ENCODE assay signal across 8 mouse cellular contexts in the genomic region with DNA sequence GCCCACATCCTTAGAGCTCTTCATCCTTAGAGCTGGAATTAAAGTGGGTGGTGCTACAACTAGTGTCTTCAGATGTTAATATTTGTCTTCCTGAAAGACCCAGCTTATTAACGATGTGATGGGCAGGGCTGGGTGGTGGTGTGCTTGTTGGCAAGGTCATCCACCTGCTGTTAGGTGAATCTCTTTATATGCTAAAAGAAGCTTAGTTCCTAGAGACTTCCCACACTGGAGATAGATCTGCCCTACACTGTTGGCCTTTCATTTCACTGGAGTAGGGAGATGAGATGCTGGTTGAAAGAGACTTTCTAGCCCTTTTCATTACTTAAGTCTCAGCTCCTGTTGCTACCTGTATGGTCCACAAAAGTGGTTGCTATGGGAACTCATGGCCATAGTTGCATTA. TPM values are rescaled to one million over a fixed set of nuclear protein-coding genes. Genes with fewer than 3 reads are reported as not detected.
DNase-seq lines count a peak whose midpoint lies in the region; ATAC-seq and TF ChIP-seq lines count a peak whose summit lies in the region.

No protein-coding gene starts in this region.

- TF ChIP-seq CTCF in ES-Bruce4 (IDR thresholded peaks at IDR 0.05; ENCODE audit: low read depth, low read length): no peak

- no peaks in the 10 kb centered on the region for H3K9me3 ChIP-seq in heart, embryonic 12.5 days (replicated peaks)
- no peaks in the 10 kb centered on the region for H3K9me3 ChIP-seq in ES-Bruce4 (replicated peaks; ENCODE audit: control insufficient read depth, insufficient read depth, low read length, poor library complexity, severe bottlenecking)
- no peaks in the 10 kb centered on the region for H3K9me3 ChIP-seq in forebrain, embryonic 16.5 days (ENCODE audit: control insufficient read depth, low read length)
- H3K9me3 ChIP-seq in liver, embryonic 16.5 days (replicated peaks; ENCODE audit: control insufficient read depth, low read length): no peaks in the 10 kb centered on the region

- no peak for DNase-seq in heart, adult 18-20 months
- no peak for DNase-seq in spleen, adult 18-20 months
- DNase-seq in cerebellum, adult 9-10 months: no peak
- DNase-seq in cerebellum, adult 11-12 months: no peak

- H3K4me1 ChIP-seq in heart, embryonic 12.5 days (replicated peaks): peaks cover 28% of the 10 kb centered on the region
- no peaks in the 10 kb centered on the region for H3K4me1 ChIP-seq in ES-Bruce4 (ENCODE audit: control insufficient read depth, insufficient read depth, low read length)
- peaks cover 27% of the 10 kb centered on the region for H3K4me1 ChIP-seq in forebrain, embryonic 16.5 days (replicated peaks; ENCODE audit: control insufficient read depth, insufficient read depth, low read length)
- peaks cover 29% of the 10 kb centered on the region for H3K4me1 ChIP-seq in liver, embryonic 16.5 days (ENCODE audit: control insufficient read depth, low read depth, low read length)

- peak overlapping the region; percentile 93 for H3K9ac ChIP-seq in heart, embryonic 12.5 days
- H3K9ac ChIP-seq in ES-Bruce4 (ENCODE audit: low read depth, poor library complexity, severe bottlenecking): peak overlapping the region; percentile 83
- H3K9ac ChIP-seq in forebrain, embryonic 16.5 days (replicated peaks; ENCODE audit: low read depth, low read length): no peak overlapping the region
- H3K9ac ChIP-seq in liver, embryonic 16.5 days (ENCODE audit: low read depth, low read length): peak overlapping the region; percentile 90

- no peak for TF ChIP-seq EP300 in ES-Bruce4 (IDR thresholded peaks at IDR 0.05; ENCODE audit: insufficient read depth, low read depth, low read length)

- no peak for ATAC-seq in heart, embryonic 12.5 days (ENCODE audit: insufficient number of reproducible peaks, low FRiP score)
- no peak for ATAC-seq in forebrain, embryonic 16.5 days
- ATAC-seq in liver, embryonic 16.5 days (ENCODE audit: low read depth): no peak

- peaks cover 31% of the 10 kb centered on the region for H3K36me3 ChIP-seq in heart, embryonic 12.5 days
- H3K36me3 ChIP-seq in ES-Bruce4 (ENCODE audit: control insufficient read depth, insufficient read depth, low read length, poor library complexity, severe bottlenecking): peaks cover 31% of the 10 kb centered on the region
- H3K36me3 ChIP-seq in forebrain, embryonic 16.5 days (ENCODE audit: control insufficient read depth, insufficient read depth): peaks cover 3% of the 10 kb centered on the region; the same call in 1 of the 2 replicates
- peaks cover 28% of the 10 kb centered on the region for H3K36me3 ChIP-seq in liver, embryonic 16.5 days (ENCODE audit: control insufficient read depth, insufficient read depth)

- H3K4me3 ChIP-seq in heart, embryonic 12.5 days: peak overlapping the region; percentile 89
- H3K4me3 ChIP-seq in ES-Bruce4 (ENCODE audit: low read depth, low read length): peak overlapping the region; percentile 43
- peak overlapping the region; percentile 86 for H3K4me3 ChIP-seq in forebrain, embryonic 16.5 days (replicated peaks; ENCODE audit: low read length)
- peak overlapping the region; percentile 93 for H3K4me3 ChIP-seq in liver, embryonic 16.5 days (ENCODE audit: low read depth, low read length)

- peak overlapping the region; percentile 99 for H3K4me2 ChIP-seq in heart, embryonic 12.5 days
- H3K4me2 ChIP-seq in forebrain, embryonic 16.5 days (ENCODE audit: low read length): peak overlapping the region; percentile 95
- H3K4me2 ChIP-seq in liver, embryonic 16.5 days (ENCODE audit: low read depth, low read length): peak overlapping the region; percentile 96

- no peak for TF ChIP-seq POLR2A in ES-Bruce4 (IDR thresholded peaks at IDR 0.05; ENCODE audit: insufficient read depth, low read length)

- H3K27ac ChIP-seq in heart, embryonic 12.5 days (ENCODE audit: poor library complexity, severe bottlenecking): no peak overlapping the region
- peak overlapping the region; percentile 41 for H3K27ac ChIP-seq in ES-Bruce4 (ENCODE audit: insufficient read depth, low read length)
- no peak overlapping the region for H3K27ac ChIP-seq in forebrain, embryonic 16.5 days (ENCODE audit: low read length)
- no peak overlapping the region for H3K27ac ChIP-seq in liver, embryonic 16.5 days (ENCODE audit: low read length)

- 18% methylated on average over 1 of the region's 1 CpGs for WGBS in heart, embryonic 12.5 days
- WGBS in forebrain, embryonic 16.5 days: 3% methylated on average over 1 of the region's 1 CpGs
- 8% methylated on average over 1 of the region's 1 CpGs for WGBS in liver, embryonic 16.5 days (ENCODE audit: insufficient replicate concordance)

- H3K27me3 ChIP-seq in heart, embryonic 12.5 days (replicated peaks): no peaks in the 10 kb centered on the region
- H3K27me3 ChIP-seq in ES-Bruce4 (ENCODE audit: control insufficient read depth, insufficient read depth, low read length, poor library complexity, severe bottlenecking): no peaks in the 10 kb centered on the region
- H3K27me3 ChIP-seq in forebrain, embryonic 16.5 days (replicated peaks; ENCODE audit: control insufficient read depth, insufficient read depth, low read length): no peaks in the 10 kb centered on the region
- no peaks in the 10 kb centered on the region for H3K27me3 ChIP-seq in liver, embryonic 16.5 days (ENCODE audit: control insufficient read depth, insufficient read depth, low read depth, low read length)

RNA-seq across cellular contexts. Expression of gene Wdr5, which starts 1.3 kb away (rescaled TPM):
- 33.7 and 36.1 TPM in 2 replicates for polyA plus RNA-seq in heart, embryonic 12.5 days (2016; fragmentation: Nextera tagmentation; extraction: Ambion mirVana)
- 10 to 100 TPM; 23.5 to 26.5 TPM for total RNA-seq in heart, adult 18-20 months (2021)
- polyA plus RNA-seq in ES-Bruce4 (2011; ENCODE audit: insufficient read depth, insufficient read length, low read depth, missing spikeins): 91.8 and 103 TPM in 2 replicates
- 51.8 and 56.9 TPM in 2 replicates for polyA plus RNA-seq in forebrain, embryonic 16.5 days (2015; fragmentation: Nextera tagmentation; extraction: Ambion mirVana)
- 22.2 and 22.4 TPM in 2 replicates for polyA plus RNA-seq in liver, embryonic 16.5 days (2015; fragmentation: Nextera tagmentation; extraction: Ambion mirVana)

RNA-seq across cellular contexts. Expression of gene Brd3, which starts 8.8 kb away (rescaled TPM):
- polyA plus RNA-seq in heart, embryonic 12.5 days (2016; fragmentation: Nextera tagmentation; extraction: Ambion mirVana): 80.9 and 87.1 TPM in 2 replicates
- total RNA-seq in heart, adult 18-20 months (2021): 10 to 100 TPM; 25.9 TPM
- 75.4 and 76.8 TPM in 2 replicates for polyA plus RNA-seq in ES-Bruce4 (2011; ENCODE audit: insufficient read depth, insufficient read length, low read depth, missing spikeins)
- polyA plus RNA-seq in forebrain, embryonic 16.5 days (2015; fragmentation: Nextera tagmentation; extraction: Ambion mirVana): 152 and 153 TPM in 2 replicates
- 21.5 and 24.3 TPM in 2 replicates for polyA plus RNA-seq in liver, embryonic 16.5 days (2015; fragmentation: Nextera tagmentation; extraction: Ambion mirVana)

Comparison
In these comparisons a context has a peak if more than half of its experiments do, and no peak if none do; other contexts are left out.
1. H3K4me3 ChIP-seq: peak in every context shown above with its lines; median percentile 93 in liver, embryonic 16.5 days; 89 in heart, embryonic 12.5 days; 86 in forebrain, embryonic 16.5 days; 43 in ES-Bruce4.